Mouse (Mus musculus) E14TG2a.4 (cell line): ENCODE results near the gene Tctex1d2.

ENCODE experiments used
- H3K27me3 ChIP-seq: 2 replicates; pipeline ENCODE4 v1.6.1; 2014; ENCODE audit warnings: low read length, control low read depth; ENCODE audit not compliant: insufficient read depth
- H3K36me3 ChIP-seq: 2 replicates; pipeline ENCODE4 v1.6.1; 2014; ENCODE audit warnings: low read length, control low read depth; ENCODE audit not compliant: insufficient read depth
- H3K4me1 ChIP-seq: replicated peaks from 2 replicates; pipeline ENCODE4 v1.6.1; 2014; ENCODE audit warnings: low read depth, low read length, control low read depth
- H3K4me3 ChIP-seq: replicated peaks from 2 replicates; pipeline ENCODE4 v1.5.1; 2014; ENCODE audit warnings: mild to moderate bottlenecking, low read length
- H3K9me3 ChIP-seq: 2 replicates; pipeline ENCODE4 v1.6.1; 2014; ENCODE audit warnings: low read length, control low read depth
- CTCF ChIP-seq: conservative IDR thresholded peaks from 2 replicates; pipeline ENCODE4 v1.5.1; 2014; ENCODE audit warnings: low read length
- NANOG ChIP-seq: IDR thresholded peaks from 2 replicates; pipeline ENCODE4 v1.6.1; 2014; ENCODE audit warnings: borderline replicate concordance, low read length, mixed read lengths
- POU5F1 ChIP-seq: IDR thresholded peaks from 2 replicates; pipeline ENCODE4 v1.6.1; 2014; ENCODE audit warnings: low read length, borderline replicate concordance

Gene Tctex1d2

GRCm38 (mm10) chr16:32419517-32420483 is at the start of gene Tctex1d2:
Gene Tctex1d2, plus strand, starts transcription at chr16:32419702.
- TF ChIP-seq POU5F1 = no peak
- TF ChIP-seq CTCF = no peak
- no peak for TF ChIP-seq NANOG
- Histone ChIP-seq H3K36me3 (no peaks in the 10 kb centered on the region), H3K4me3 (peak within 1 kb of the TSS; percentile 89), H3K4me1 (peaks cover 18% of the 10 kb centered on the region), H3K27me3 (no peaks in the 10 kb centered on the region), H3K9me3 (no peaks in the 10 kb centered on the region)

- Histone ChIP-seq H3K4me3 (no peak overlapping the region), H3K36me3 (peaks cover 80% of the 10 kb centered on the region), H3K4me1 (no peaks in the 10 kb centered on the region), H3K27me3 (no peaks in the 10 kb centered on the region), H3K9me3 (no peaks in the 10 kb centered on the region)
- no peak for TF ChIP-seq NANOG
- TF ChIP-seq POU5F1 = no peak
- TF ChIP-seq CTCF = peak; percentile 35
These were observed 48.2 kb upstream of the Tctex1d2 start for GRCm38 (mm10) chr16:32371351-32371750.

GRCm38 (mm10) chr16:32379575-32379974 is 39.9 kb upstream of the Tctex1d2 start:
- Histone ChIP-seq H3K27me3 (no peaks in the 10 kb centered on the region), H3K4me3 (no peak overlapping the region), H3K4me1 (no peaks in the 10 kb centered on the region), H3K36me3 (peaks cover 96% of the 10 kb centered on the region), H3K9me3 (no peaks in the 10 kb centered on the region)
- TF ChIP-seq POU5F1 (no peak), NANOG (no peak), CTCF (no peak)

GRCm38 (mm10) chr16:32382901-32383300 is 36.6 kb upstream of the Tctex1d2 start:
- Histone ChIP-seq H3K27me3 (no peaks in the 10 kb centered on the region), H3K9me3 (no peaks in the 10 kb centered on the region), H3K4me3 (no peak overlapping the region), H3K36me3 (peaks cover 96% of the 10 kb centered on the region), H3K4me1 (no peaks in the 10 kb centered on the region)
- no peak for TF ChIP-seq POU5F1

- H3K4me3 ChIP-seq = no peak overlapping the region
- H3K27me3 ChIP-seq = no peaks in the 10 kb centered on the region
- peaks cover 87% of the 10 kb centered on the region for H3K36me3 ChIP-seq
- no peak for TF ChIP-seq NANOG
- TF ChIP-seq POU5F1 = no peak
- TF ChIP-seq CTCF = no peak
- no peaks in the 10 kb centered on the region for H3K4me1 ChIP-seq
- H3K9me3 ChIP-seq = no peaks in the 10 kb centered on the region
These were observed 34.6 kb upstream of the Tctex1d2 start for GRCm38 (mm10) chr16:32384885-32385284.

- Histone ChIP-seq H3K27me3 (no peaks in the 10 kb centered on the region), H3K4me3 (no peak overlapping the region), H3K4me1 (no peaks in the 10 kb centered on the region), H3K36me3 (peaks cover 86% of the 10 kb centered on the region), H3K9me3 (no peaks in the 10 kb centered on the region)
- TF ChIP-seq CTCF = no peak
- no peak for TF ChIP-seq POU5F1
- no peak for TF ChIP-seq NANOG
These were observed 32.7 kb upstream of the Tctex1d2 start for GRCm38 (mm10) chr16:32386826-32387225.

- no peaks in the 10 kb centered on the region for H3K27me3 ChIP-seq
- no peaks in the 10 kb centered on the region for H3K9me3 ChIP-seq
These were observed 30.5 kb upstream of the Tctex1d2 start for GRCm38 (mm10) chr16:32389049-32389448.

GRCm38 (mm10) chr16:32389841-32390240 is 29.7 kb upstream of the Tctex1d2 start:
- Histone ChIP-seq H3K27me3 (no peaks in the 10 kb centered on the region), H3K9me3 (no peaks in the 10 kb centered on the region), H3K4me3 (no peak overlapping the region), H3K4me1 (no peaks in the 10 kb centered on the region), H3K36me3 (peaks cover 73% of the 10 kb centered on the region)
- no peak for TF ChIP-seq NANOG
- no peak for TF ChIP-seq CTCF
- TF ChIP-seq POU5F1 = no peak

More at GRCm38 (mm10) chr16:32389049-32389448, 30.5 kb upstream of the Tctex1d2 start:
- TF ChIP-seq NANOG (no peak), POU5F1 (no peak), CTCF (no peak)
- Histone ChIP-seq H3K36me3 (peaks cover 80% of the 10 kb centered on the region), H3K4me1 (no peaks in the 10 kb centered on the region), H3K4me3 (no peak overlapping the region)

- Histone ChIP-seq H3K27me3 (no peaks in the 10 kb centered on the region), H3K4me1 (no peaks in the 10 kb centered on the region), H3K36me3 (peaks cover 63% of the 10 kb centered on the region), H3K9me3 (no peaks in the 10 kb centered on the region), H3K4me3 (no peak overlapping the region)
- TF ChIP-seq CTCF = no peak
- no peak for TF ChIP-seq POU5F1
These were observed 28.6 kb upstream of the Tctex1d2 start for GRCm38 (mm10) chr16:32390882-32391281.
